ENCODE assay signal across 16 mouse cellular contexts in genomic region chr4:87380716-87381115, GRCm38 (mm10).
"Had no signal": no experiment of that assay in that cellular context is flagged by ENCODE, and none has a peak within 500 bp of the region (broad histone marks: within the 10 kb centered on the region; RNA-seq: fewer than 3 reads in every experiment).

No protein-coding gene starts in this region.

- H3K4me3 ChIP-seq: neural tube, embryonic 13.5 days; neural tube, embryonic 15.5 days; stomach, embryonic 15.5 days had no signal

- H3K27ac ChIP-seq: neural tube, embryonic 13.5 days; neural tube, embryonic 15.5 days; stomach, embryonic 15.5 days; stomach, postnatal 0 days had no signal

- H3K9ac ChIP-seq: neural tube, embryonic 13.5 days; neural tube, embryonic 15.5 days; stomach, embryonic 15.5 days had no signal

- H3K4me2 ChIP-seq: neural tube, embryonic 13.5 days; neural tube, embryonic 15.5 days; stomach, embryonic 15.5 days had no signal

- DNase-seq: retina, postnatal 1 day; right cerebral cortex, adult 18-20 months; right cerebral cortex, postnatal 14 days; right cerebral cortex, postnatal 25 days; right cerebral cortex, postnatal 4 days; spleen, adult 18-20 months; thymus, adult 18-20 months; thymus, adult 2 months; thymus, postnatal 14 days; thymus, postnatal 25 days; thymus, postnatal 36 days; thymus, postnatal 4 days had no signal

- H3K36me3 ChIP-seq: neural tube, embryonic 13.5 days; neural tube, embryonic 15.5 days; stomach, embryonic 15.5 days had no signal

- H3K27me3 ChIP-seq: neural tube, embryonic 13.5 days; neural tube, embryonic 15.5 days; stomach, embryonic 15.5 days had no signal

- H3K4me1 ChIP-seq: stomach, embryonic 15.5 days had no signal

- H3K9me3 ChIP-seq: neural tube, embryonic 13.5 days; neural tube, embryonic 15.5 days; stomach, embryonic 15.5 days had no signal
